Mouse (Mus musculus): ENCODE measurements at regions not wholly inside any gene's neighbourhood (a gene's known extent, or its start where the extent isn't known, plus 50 kb on each side); places are given as distances from the start of the nearest gene placed in this dataset.

DNA sequence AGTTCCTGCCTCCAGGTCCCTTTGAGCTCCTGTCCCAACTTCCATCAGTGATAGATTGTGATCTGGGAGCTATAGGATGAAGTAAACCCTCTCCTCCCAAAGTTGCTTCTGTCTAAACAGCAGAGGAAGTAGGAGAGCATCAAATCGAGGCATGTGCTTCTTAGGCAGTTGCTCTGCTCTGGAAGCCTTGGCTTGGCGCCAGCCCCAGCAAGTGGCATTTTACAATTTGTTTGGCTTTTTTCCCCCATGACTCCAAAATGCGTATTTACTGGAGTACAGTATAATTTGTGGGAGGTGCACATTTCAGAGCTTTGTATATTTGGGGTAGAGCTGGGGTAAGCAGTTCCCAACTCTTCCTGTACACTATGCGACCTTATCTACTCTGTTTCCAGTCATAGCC is 88.2 kb upstream of the Sorcs3 start:
- Histone ChIP-seq H3K4me1 (ENCODE audit: control insufficient read depth, insufficient read depth, low read length) (no peaks in the 10 kb centered on the region), H3K4me3 (ENCODE audit: insufficient read depth, low read depth, low read length) (no peak overlapping the region), H3K27me3 (replicated peaks; ENCODE audit: control insufficient read depth, insufficient read depth, low read length) (no peaks in the 10 kb centered on the region; the same call in 1 of the 2 replicates), H3K36me3 (ENCODE audit: control insufficient read depth, insufficient read depth, low read length) (no peaks in the 10 kb centered on the region), H3K27ac (ENCODE audit: insufficient read depth, low read depth, low read length) (no peak overlapping the region)
- 71% methylated on average over 4 of the region's 4 CpGs for WGBS
- no peak for DNase-seq
- TF ChIP-seq CTCF (conservative IDR thresholded peaks at IDR 0.05; ENCODE audit: insufficient read depth, insufficient read length, low read depth, low read length) (no peak), POLR2A (IDR thresholded peaks at IDR 0.05; ENCODE audit: low read depth, low read length) (no peak)

DNA sequence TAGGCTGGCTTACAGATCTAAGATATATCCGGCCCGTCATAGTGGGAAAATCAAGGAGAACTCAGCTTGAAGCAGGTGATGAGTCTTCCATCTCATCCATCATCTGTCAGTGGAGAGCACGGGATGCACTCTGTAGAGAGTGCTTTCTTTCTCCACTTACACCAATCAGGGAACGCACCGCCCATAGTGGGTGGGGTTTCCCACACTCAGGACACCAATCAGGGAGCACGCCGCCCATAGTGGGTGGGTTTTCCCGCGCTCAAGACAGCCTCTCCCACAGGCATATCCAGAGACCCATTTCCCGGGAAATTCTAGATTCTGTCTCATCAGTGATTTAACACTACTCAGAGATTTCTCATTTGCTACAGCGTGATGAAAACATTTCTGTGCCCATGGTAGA is 83.5 kb upstream of the Sorcs3 start:
- Histone ChIP-seq H3K27me3 (replicated peaks; ENCODE audit: control insufficient read depth, insufficient read depth, low read length) (no peaks in the 10 kb centered on the region), H3K27ac (ENCODE audit: insufficient read depth, low read depth, low read length) (no peak overlapping the region), H3K36me3 (ENCODE audit: control insufficient read depth, insufficient read depth, low read length) (no peaks in the 10 kb centered on the region), H3K4me3 (ENCODE audit: insufficient read depth, low read depth, low read length) (no peak overlapping the region), H3K4me1 (ENCODE audit: control insufficient read depth, insufficient read depth, low read length) (no peaks in the 10 kb centered on the region)
- 81% methylated on average over 11 of the region's 11 CpGs for WGBS
- TF ChIP-seq POLR2A (IDR thresholded peaks at IDR 0.05; ENCODE audit: low read depth, low read length): no peak
- no peak for TF ChIP-seq CTCF (conservative IDR thresholded peaks at IDR 0.05; ENCODE audit: insufficient read depth, insufficient read length, low read depth, low read length)
- DNase-seq: no peak

DNA sequence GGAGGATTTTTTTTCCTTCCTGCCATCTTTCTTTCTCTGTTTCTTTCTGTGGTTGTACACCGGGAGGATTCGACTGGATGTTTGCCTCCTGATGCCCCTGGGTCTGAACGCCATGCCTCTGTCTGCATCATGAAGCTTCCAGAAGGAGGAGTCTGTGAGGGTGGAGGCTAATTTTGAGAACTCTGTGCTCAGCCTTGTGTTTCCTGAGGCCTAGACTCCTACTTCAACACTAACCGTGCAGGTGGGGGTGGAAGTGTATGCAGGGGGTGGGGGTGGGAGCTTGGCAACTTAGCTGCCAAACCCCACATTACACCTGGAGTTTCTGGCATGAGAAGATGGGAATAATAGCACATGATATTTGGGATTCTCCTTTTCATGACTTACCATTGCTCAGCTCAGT is 82.0 kb upstream of the Sorcs3 start:
- Histone ChIP-seq H3K27ac (ENCODE audit: insufficient read depth, low read depth, low read length) (no peak overlapping the region), H3K4me3 (ENCODE audit: insufficient read depth, low read depth, low read length) (no peak overlapping the region), H3K4me1 (ENCODE audit: control insufficient read depth, insufficient read depth, low read length) (no peaks in the 10 kb centered on the region), H3K27me3 (replicated peaks; ENCODE audit: control insufficient read depth, insufficient read depth, low read length) (no peaks in the 10 kb centered on the region), H3K36me3 (ENCODE audit: control insufficient read depth, insufficient read depth, low read length) (no peaks in the 10 kb centered on the region)
- no peak for DNase-seq
- no peak for TF ChIP-seq POLR2A (IDR thresholded peaks at IDR 0.05; ENCODE audit: low read depth, low read length)
- TF ChIP-seq CTCF (conservative IDR thresholded peaks at IDR 0.05; ENCODE audit: insufficient read depth, insufficient read length, low read depth, low read length): no peak
- WGBS: 64% methylated on average over 4 of the region's 4 CpGs

DNA sequence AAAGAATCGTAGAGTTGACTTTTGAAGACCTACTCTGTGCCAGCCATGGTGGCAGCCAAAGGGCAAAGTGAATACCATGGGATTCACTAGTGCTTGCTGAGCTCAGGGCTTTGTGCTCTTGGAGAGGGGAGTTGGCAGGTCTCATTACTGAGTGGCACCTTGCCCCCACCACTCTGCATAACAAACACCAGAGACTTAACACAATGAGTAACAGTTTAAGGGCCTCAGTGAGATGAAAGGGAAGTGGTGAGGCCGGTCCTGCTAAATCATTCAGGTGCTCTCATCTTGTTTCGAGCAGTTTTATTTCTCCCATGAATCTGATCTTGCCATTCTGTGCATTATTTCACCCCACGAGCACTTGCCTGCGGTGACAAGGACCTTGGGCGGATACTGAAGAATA is 80.1 kb upstream of the Sorcs3 start:
- TF ChIP-seq POLR2A (IDR thresholded peaks at IDR 0.05; ENCODE audit: low read depth, low read length): no peak
- no peak for TF ChIP-seq CTCF (conservative IDR thresholded peaks at IDR 0.05; ENCODE audit: insufficient read depth, insufficient read length, low read depth, low read length)
- Histone ChIP-seq H3K36me3 (ENCODE audit: control insufficient read depth, insufficient read depth, low read length) (no peaks in the 10 kb centered on the region), H3K27me3 (replicated peaks; ENCODE audit: control insufficient read depth, insufficient read depth, low read length) (no peaks in the 10 kb centered on the region), H3K4me1 (ENCODE audit: control insufficient read depth, insufficient read depth, low read length) (no peaks in the 10 kb centered on the region), H3K27ac (ENCODE audit: insufficient read depth, low read depth, low read length) (no peak overlapping the region), H3K4me3 (ENCODE audit: insufficient read depth, low read depth, low read length) (no peak overlapping the region)
- 68% methylated on average over 6 of the region's 6 CpGs for WGBS
- DNase-seq: no peak

DNA sequence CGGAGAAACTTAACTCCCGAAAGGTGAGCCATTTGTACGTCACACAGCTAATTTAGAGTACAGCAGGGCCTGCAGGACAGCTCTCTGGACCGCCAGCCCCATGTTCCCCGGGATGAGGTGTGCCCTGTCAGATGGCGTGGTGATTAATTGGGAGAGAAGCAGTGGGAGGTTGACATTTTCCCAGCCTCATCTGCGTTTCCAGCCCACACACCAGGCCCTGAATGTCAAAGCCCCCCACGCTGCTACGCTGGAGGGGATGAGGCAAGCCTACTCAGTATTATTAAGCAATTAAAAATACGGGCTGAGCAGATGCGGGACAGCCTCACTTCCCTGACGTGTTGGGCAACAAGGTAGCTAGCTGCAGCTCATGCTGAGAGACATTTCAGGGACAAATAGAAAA is 77.7 kb upstream of the Sorcs3 start:
- TF ChIP-seq POLR2A (IDR thresholded peaks at IDR 0.05; ENCODE audit: low read depth, low read length) (no peak), CTCF (conservative IDR thresholded peaks at IDR 0.05; ENCODE audit: insufficient read depth, insufficient read length, low read depth, low read length) (no peak)
- 36% methylated on average over 12 of the region's 12 CpGs for WGBS
- no peak overlapping the region for H3K27ac ChIP-seq (ENCODE audit: insufficient read depth, low read depth, low read length)

DNA sequence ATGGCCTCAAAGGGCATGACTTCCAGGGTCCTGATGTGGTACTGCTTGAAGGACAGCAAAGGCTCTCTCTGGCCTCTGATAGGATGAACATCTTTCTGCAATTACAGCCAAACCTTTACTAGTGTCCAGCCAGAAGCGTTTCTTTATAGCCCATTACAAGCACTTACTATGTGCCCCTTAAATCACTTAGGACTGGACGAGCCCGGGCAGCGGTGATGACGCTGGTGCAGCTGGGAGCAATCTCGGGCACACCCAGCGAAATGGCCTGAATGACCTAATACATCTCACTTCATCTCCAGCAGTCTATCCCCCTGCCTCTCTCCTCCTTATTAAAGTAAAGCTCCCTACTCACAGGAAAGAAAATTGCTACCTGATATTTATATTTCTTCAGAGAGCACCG is 69.6 kb upstream of the Sorcs3 start:
- no peak for TF ChIP-seq CTCF (conservative IDR thresholded peaks at IDR 0.05; ENCODE audit: insufficient read depth, insufficient read length, low read depth, low read length)
- no peak for TF ChIP-seq POLR2A (IDR thresholded peaks at IDR 0.05; ENCODE audit: low read depth, low read length)
- Histone ChIP-seq H3K27ac (ENCODE audit: insufficient read depth, low read depth, low read length) (no peak overlapping the region), H3K36me3 (ENCODE audit: control insufficient read depth, insufficient read depth, low read length) (no peaks in the 10 kb centered on the region), H3K27me3 (replicated peaks; ENCODE audit: control insufficient read depth, insufficient read depth, low read length) (no peaks in the 10 kb centered on the region), H3K4me3 (ENCODE audit: insufficient read depth, low read depth, low read length) (no peak overlapping the region), H3K4me1 (ENCODE audit: control insufficient read depth, insufficient read depth, low read length) (no peaks in the 10 kb centered on the region)
- WGBS: 26% methylated on average over 8 of the region's 8 CpGs
- no peak for DNase-seq

More for the DNA sequence above, 77.7 kb upstream of the Sorcs3 start:
- Histone ChIP-seq H3K27me3 (replicated peaks; ENCODE audit: control insufficient read depth, insufficient read depth, low read length) (no peaks in the 10 kb centered on the region), H3K4me3 (ENCODE audit: insufficient read depth, low read depth, low read length) (no peak overlapping the region), H3K4me1 (ENCODE audit: control insufficient read depth, insufficient read depth, low read length) (no peaks in the 10 kb centered on the region), H3K36me3 (ENCODE audit: control insufficient read depth, insufficient read depth, low read length) (no peaks in the 10 kb centered on the region)
- DNase-seq: no peak

DNA sequence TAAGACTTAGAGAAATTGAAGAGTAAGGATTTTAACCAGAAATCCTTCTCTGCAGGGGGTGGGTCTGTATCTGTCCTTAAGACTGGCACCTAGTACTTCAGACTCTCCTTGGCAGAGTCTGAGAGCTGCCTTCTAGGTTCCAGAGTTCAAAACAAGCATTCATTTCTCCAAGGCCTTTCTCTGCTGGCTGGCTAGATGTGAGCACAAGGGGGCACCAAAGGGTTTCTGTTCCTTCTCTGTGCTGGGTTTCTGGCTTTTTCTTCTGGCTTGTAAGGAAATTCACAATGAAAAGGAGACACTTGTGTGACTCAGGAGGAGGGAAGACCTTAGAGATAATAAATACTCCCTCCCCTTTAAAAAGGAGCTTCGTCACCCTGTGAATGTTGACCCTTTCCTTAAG is 61.7 kb upstream of the Sorcs3 start:
- peak; percentile 64 for DNase-seq
- no peaks in the 10 kb centered on the region for H3K36me3 ChIP-seq (ENCODE audit: control insufficient read depth, insufficient read depth, low read length)
- H3K27ac ChIP-seq (ENCODE audit: insufficient read depth, low read depth, low read length): no peak overlapping the region
- TF ChIP-seq CTCF (conservative IDR thresholded peaks at IDR 0.05; ENCODE audit: insufficient read depth, insufficient read length, low read depth, low read length) (peak; percentile 34; the same call in 1 of the 2 replicates), POLR2A (IDR thresholded peaks at IDR 0.05; ENCODE audit: low read depth, low read length) (no peak)
- no peak overlapping the region for H3K4me3 ChIP-seq (ENCODE audit: insufficient read depth, low read depth, low read length)
- H3K27me3 ChIP-seq (replicated peaks; ENCODE audit: control insufficient read depth, insufficient read depth, low read length): no peaks in the 10 kb centered on the region
- WGBS: 21% methylated on average over 1 of the region's 1 CpGs
- no peaks in the 10 kb centered on the region for H3K4me1 ChIP-seq (ENCODE audit: control insufficient read depth, insufficient read depth, low read length)

All from kidney, adult 2 months (tissue).